Mouse (Mus musculus): ENCODE measurements around the gene Nr1h4.

DNA sequence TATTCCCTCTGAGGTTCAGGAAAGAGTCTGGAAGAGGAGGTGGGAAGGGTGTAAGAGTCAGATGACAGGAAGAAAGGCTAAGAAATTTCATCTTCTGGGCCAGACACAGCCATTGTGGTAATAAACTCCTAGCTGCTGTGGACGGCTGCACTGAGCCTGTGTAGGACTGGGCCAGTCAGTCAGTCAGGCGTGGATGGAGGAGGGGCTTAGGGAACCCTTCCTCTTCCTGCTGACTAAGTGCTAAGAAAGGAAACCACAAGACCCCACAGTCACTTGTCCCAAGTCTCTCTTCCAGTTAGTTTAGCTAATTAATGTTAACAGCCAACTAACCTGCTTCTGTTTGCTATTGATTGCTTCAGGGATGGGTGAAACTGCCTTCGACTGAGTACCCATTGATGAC is 117.9 kb downstream of the Nr1h4 start:
- TF ChIP-seq CTCF (IDR thresholded peaks at IDR 0.05; ENCODE audit: control insufficient read depth, insufficient read depth, insufficient read length) (no peak), CEBPB (IDR thresholded peaks at IDR 0.05; ENCODE audit: low read depth) (no peak), MAX (IDR thresholded peaks at IDR 0.05) (no peak), USF1 (IDR thresholded peaks at IDR 0.05; ENCODE audit: low read depth) (no peak), MYOG (IDR thresholded peaks at IDR 0.05; ENCODE audit: control insufficient read depth, extremely low read depth, insufficient read length) (no peak), MYOD1 (IDR thresholded peaks at IDR 0.05; ENCODE audit: control insufficient read depth, insufficient read length, low read depth) (no peak)

Measured in C2C12 (cell line).